10 mouse cellular contexts compared by ENCODE assay signal in genomic region chr12:85963699-85964098, GRCm38 (mm10).
DNase-seq lines count a peak whose midpoint lies in the region; ATAC-seq and TF ChIP-seq lines count a peak whose summit lies in the region.
"Had no signal": no experiment of that assay in that cellular context is flagged by ENCODE, and none has a peak within 500 bp of the region (broad histone marks: within the 10 kb centered on the region; RNA-seq: fewer than 3 reads in every experiment).

No protein-coding gene starts in this region.

- 31% methylated on average over 11 of the region's 11 CpGs for WGBS in lung, embryonic 14.5 days
- 75% methylated on average over 11 of the region's 11 CpGs for WGBS in heart, embryonic 10.5 days
- WGBS in lung, embryonic 16.5 days: 33% methylated on average over 11 of the region's 11 CpGs
- 29% methylated on average over 11 of the region's 11 CpGs for WGBS in thymus, adult 2 months
- WGBS in forebrain, embryonic 13.5 days: 85% methylated on average over 11 of the region's 11 CpGs
- WGBS in forebrain, embryonic 15.5 days: 82% methylated on average over 11 of the region's 11 CpGs

- no peaks in the 10 kb centered on the region for H3K27me3 ChIP-seq in lung, embryonic 14.5 days (ENCODE audit: insufficient read depth, low read length)
- H3K27me3 ChIP-seq in heart, embryonic 10.5 days (ENCODE audit: insufficient read depth, poor library complexity, severe bottlenecking): no peaks in the 10 kb centered on the region
- H3K27me3 ChIP-seq in lung, embryonic 16.5 days (ENCODE audit: control insufficient read depth, insufficient read depth, low read depth, low read length): no peaks in the 10 kb centered on the region
- H3K27me3 ChIP-seq in thymus, adult 2 months (ENCODE audit: control insufficient read depth, insufficient read depth, low read length): no peaks in the 10 kb centered on the region
- no peaks in the 10 kb centered on the region for H3K27me3 ChIP-seq in forebrain, embryonic 13.5 days
- no peaks in the 10 kb centered on the region for H3K27me3 ChIP-seq in forebrain, embryonic 15.5 days
- H3K27me3 ChIP-seq: liver, embryonic 13.5 days had no signal

- no peak overlapping the region for H3K4me3 ChIP-seq in lung, embryonic 14.5 days (ENCODE audit: low read depth, low read length)
- no peak overlapping the region for H3K4me3 ChIP-seq in heart, embryonic 10.5 days
- H3K4me3 ChIP-seq in lung, embryonic 16.5 days (ENCODE audit: low read length): no peak overlapping the region
- H3K4me3 ChIP-seq in thymus, adult 2 months (ENCODE audit: control insufficient read depth, insufficient read depth, low read length): no peak overlapping the region
- H3K4me3 ChIP-seq in forebrain, embryonic 13.5 days: no peak overlapping the region
- no peak overlapping the region for H3K4me3 ChIP-seq in forebrain, embryonic 15.5 days
- H3K4me3 ChIP-seq: forebrain, embryonic 10.5 days; liver, embryonic 13.5 days had no signal

- peak overlapping the region; percentile 73 for H3K27ac ChIP-seq in lung, embryonic 14.5 days (ENCODE audit: low read depth)
- peak overlapping the region; percentile 6; the same call in 1 of the 2 replicates for H3K27ac ChIP-seq in heart, embryonic 10.5 days
- peak overlapping the region; percentile 74 for H3K27ac ChIP-seq in lung, embryonic 16.5 days (ENCODE audit: low read length)
- no peak overlapping the region for H3K27ac ChIP-seq in thymus, adult 2 months (ENCODE audit: control insufficient read depth, insufficient read depth, low read length)
- H3K27ac ChIP-seq in forebrain, embryonic 13.5 days: no peak overlapping the region
- no peak overlapping the region for H3K27ac ChIP-seq in forebrain, embryonic 15.5 days (replicated peaks)
- H3K27ac ChIP-seq: forebrain, embryonic 10.5 days; liver, embryonic 13.5 days had no signal

- no peak overlapping the region for H3K9ac ChIP-seq in lung, embryonic 14.5 days
- peak overlapping the region; percentile 46 for H3K9ac ChIP-seq in lung, embryonic 16.5 days (ENCODE audit: low read length)
- H3K9ac ChIP-seq in forebrain, embryonic 13.5 days: no peak overlapping the region
- no peak overlapping the region for H3K9ac ChIP-seq in forebrain, embryonic 15.5 days (replicated peaks)
- H3K9ac ChIP-seq: liver, embryonic 13.5 days had no signal

- peak; percentile 77 for ATAC-seq in lung, embryonic 14.5 days (ENCODE audit: insufficient read depth)
- peak; percentile 77 for ATAC-seq in lung, embryonic 16.5 days (ENCODE audit: low read depth)
- ATAC-seq in forebrain, embryonic 13.5 days: no peak
- ATAC-seq in forebrain, embryonic 15.5 days (replicated peaks): no peak

- 0 out of 2 replicates have a peak, but pooled peaks have one; percentile 5 for TF ChIP-seq POLR2A in thymus, adult 2 months (IDR thresholded peaks at IDR 0.05; ENCODE audit: control insufficient read depth, extremely low read depth, insufficient read depth, low read length, poor library complexity)

- peak; percentile 84 for DNase-seq in lung, embryonic 14.5 days
- DNase-seq in lung, postnatal 25 days (ENCODE audit: low spot score): no peak
- DNase-seq in heart, embryonic 10.5 days (ENCODE audit: low spot score): no peak
- peak; percentile 24 for DNase-seq in thymus, adult 2 months
- no peak for DNase-seq in layer of hippocampus, adult 18-20 months (ENCODE audit: low spot score in 2 of 2)
- DNase-seq: liver, embryonic 13.5 days had no signal

- H3K4me2 ChIP-seq in lung, embryonic 14.5 days: no peak overlapping the region
- H3K4me2 ChIP-seq in lung, embryonic 16.5 days (ENCODE audit: low read depth, low read length): peak overlapping the region; percentile 26; the same call in 1 of the 2 replicates
- H3K4me2 ChIP-seq in forebrain, embryonic 13.5 days: no peak overlapping the region
- no peak overlapping the region for H3K4me2 ChIP-seq in forebrain, embryonic 15.5 days (replicated peaks)
- H3K4me2 ChIP-seq: liver, embryonic 13.5 days had no signal

- H3K36me3 ChIP-seq in lung, embryonic 14.5 days (ENCODE audit: insufficient read depth): no peaks in the 10 kb centered on the region
- H3K36me3 ChIP-seq in heart, embryonic 10.5 days: 0 out of 2 replicates have a peak, but pooled peaks cover 7% of the 10 kb centered on the region
- H3K36me3 ChIP-seq in lung, embryonic 16.5 days (ENCODE audit: control insufficient read depth, insufficient read depth, low read length): no peaks in the 10 kb centered on the region
- no peaks in the 10 kb centered on the region for H3K36me3 ChIP-seq in thymus, adult 2 months (ENCODE audit: control insufficient read depth, insufficient read depth, low read length)
- peaks cover 8% of the 10 kb centered on the region; the same call in 1 of the 2 replicates for H3K36me3 ChIP-seq in forebrain, embryonic 13.5 days (ENCODE audit: poor library complexity, severe bottlenecking)
- H3K36me3 ChIP-seq in forebrain, embryonic 15.5 days: no peaks in the 10 kb centered on the region

- H3K4me1 ChIP-seq in lung, embryonic 14.5 days (ENCODE audit: insufficient read depth): peaks cover 18% of the 10 kb centered on the region
- peaks cover 27% of the 10 kb centered on the region for H3K4me1 ChIP-seq in heart, embryonic 10.5 days
- H3K4me1 ChIP-seq in lung, embryonic 16.5 days (replicated peaks; ENCODE audit: control insufficient read depth, insufficient read depth, low read length): peaks cover 30% of the 10 kb centered on the region
- peaks cover 20% of the 10 kb centered on the region for H3K4me1 ChIP-seq in thymus, adult 2 months (replicated peaks; ENCODE audit: control insufficient read depth, insufficient read depth, low read length)
- 0 out of 2 replicates have a peak, but pooled peaks cover 4% of the 10 kb centered on the region for H3K4me1 ChIP-seq in forebrain, embryonic 13.5 days
- 0 out of 2 replicates have a peak, but pooled peaks cover 4% of the 10 kb centered on the region for H3K4me1 ChIP-seq in forebrain, embryonic 15.5 days

- H3K9me3 ChIP-seq in lung, embryonic 14.5 days (ENCODE audit: low read depth, low read length): no peaks in the 10 kb centered on the region
- H3K9me3 ChIP-seq in heart, embryonic 10.5 days: no peaks in the 10 kb centered on the region
- no peaks in the 10 kb centered on the region for H3K9me3 ChIP-seq in lung, embryonic 16.5 days (ENCODE audit: control insufficient read depth, low read length)
- no peaks in the 10 kb centered on the region for H3K9me3 ChIP-seq in forebrain, embryonic 13.5 days (replicated peaks)
- H3K9me3 ChIP-seq in forebrain, embryonic 15.5 days: no peaks in the 10 kb centered on the region
- H3K9me3 ChIP-seq: forebrain, embryonic 10.5 days; liver, embryonic 13.5 days had no signal

- TF ChIP-seq CTCF in lung, embryonic 14.5 days (IDR thresholded peaks at IDR 0.05; ENCODE audit: low read depth): no peak
- TF ChIP-seq CTCF in thymus, adult 2 months (IDR thresholded peaks at IDR 0.05; ENCODE audit: borderline replicate concordance, control insufficient read depth, extremely low read depth, insufficient read depth, low read length, poor library complexity): no peak

Comparison
In these comparisons a context has a peak if more than half of its experiments do, and no peak if none do; other contexts are left out.
1. DNase-seq: peak in lung, embryonic 14.5 days (single experiment) and thymus, adult 2 months (single experiment); none in lung, postnatal 25 days (single experiment), heart, embryonic 10.5 days (single experiment) and layer of hippocampus, adult 18-20 months (0 of 2).
2. ATAC-seq: peak in lung, embryonic 14.5 days (single experiment) and lung, embryonic 16.5 days (single experiment); none in forebrain, embryonic 13.5 days (single experiment) and forebrain, embryonic 15.5 days (single experiment).
3. H3K27ac ChIP-seq: peak in lung, embryonic 14.5 days (single experiment), heart, embryonic 10.5 days (single experiment) and lung, embryonic 16.5 days (single experiment); none in thymus, adult 2 months (single experiment), forebrain, embryonic 13.5 days (single experiment) and forebrain, embryonic 15.5 days (single experiment).